Mouse (Mus musculus): ENCODE data around the gene Dlgap1.

Gene Dlgap1

DNA sequence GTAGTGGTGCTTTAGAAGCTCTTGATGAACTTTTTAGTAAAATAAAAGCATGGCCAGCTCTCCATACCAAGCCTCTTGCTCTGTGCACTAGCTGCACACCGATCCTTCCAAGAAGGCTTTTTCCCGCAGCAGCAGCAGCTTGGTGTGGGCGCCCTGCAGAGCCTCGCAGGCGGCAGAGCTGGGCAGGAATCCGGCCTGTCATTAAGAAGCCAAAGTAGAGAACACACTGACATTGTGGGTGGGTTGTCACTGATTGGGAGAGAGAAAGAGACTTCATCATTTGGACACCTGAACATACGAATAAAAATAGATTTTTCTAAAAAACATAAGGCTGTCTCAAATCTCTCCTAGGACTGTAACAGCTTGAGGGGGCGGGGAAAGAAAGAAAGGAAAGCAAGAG, 653.6 kb downstream of the Dlgap1 start:
- in situ Hi-C loops (cut with MboI): no loop called here

DNA sequence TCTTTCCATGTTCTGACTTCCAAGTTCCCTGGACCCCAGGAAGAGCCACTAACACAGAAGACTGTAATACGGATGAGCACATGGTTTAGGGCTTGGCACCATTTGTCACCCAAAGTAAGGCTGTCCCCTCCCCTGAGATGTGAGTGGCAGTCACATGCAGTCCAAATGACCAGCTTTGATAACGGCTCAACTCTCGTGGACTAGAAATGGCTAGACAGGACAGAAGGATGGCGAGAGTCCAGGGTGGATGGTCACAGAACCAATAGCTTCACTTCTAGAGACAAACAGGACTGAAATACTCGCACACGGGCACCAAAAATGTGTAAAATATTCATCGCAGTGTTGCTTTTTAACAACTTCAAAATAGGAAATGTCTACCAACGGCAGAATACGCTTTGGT, 657.5 kb downstream of the Dlgap1 start:
- in situ Hi-C loops (cut with MboI): no loop called here

DNA sequence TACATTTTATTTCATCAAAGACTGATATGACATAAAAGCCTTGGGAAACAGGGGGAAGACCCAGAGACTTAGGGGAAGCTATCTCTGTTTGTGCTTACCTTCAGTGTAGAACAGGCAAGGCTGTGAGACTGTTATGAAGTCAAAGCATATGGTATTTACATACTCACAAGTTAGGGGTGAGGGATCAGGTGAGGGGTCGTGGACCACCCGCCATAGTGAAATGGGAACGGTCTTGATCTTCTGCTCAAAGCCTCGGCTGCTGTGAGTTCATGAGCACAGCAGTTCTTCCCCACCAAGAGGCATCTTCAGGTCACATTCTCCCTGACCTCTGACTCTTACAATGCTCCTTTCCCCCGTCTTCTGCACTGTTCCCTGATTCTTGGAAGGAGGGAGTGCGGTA, 658.1 kb downstream of the Dlgap1 start:
- in situ Hi-C loops (cut with MboI): no loop called here

DNA sequence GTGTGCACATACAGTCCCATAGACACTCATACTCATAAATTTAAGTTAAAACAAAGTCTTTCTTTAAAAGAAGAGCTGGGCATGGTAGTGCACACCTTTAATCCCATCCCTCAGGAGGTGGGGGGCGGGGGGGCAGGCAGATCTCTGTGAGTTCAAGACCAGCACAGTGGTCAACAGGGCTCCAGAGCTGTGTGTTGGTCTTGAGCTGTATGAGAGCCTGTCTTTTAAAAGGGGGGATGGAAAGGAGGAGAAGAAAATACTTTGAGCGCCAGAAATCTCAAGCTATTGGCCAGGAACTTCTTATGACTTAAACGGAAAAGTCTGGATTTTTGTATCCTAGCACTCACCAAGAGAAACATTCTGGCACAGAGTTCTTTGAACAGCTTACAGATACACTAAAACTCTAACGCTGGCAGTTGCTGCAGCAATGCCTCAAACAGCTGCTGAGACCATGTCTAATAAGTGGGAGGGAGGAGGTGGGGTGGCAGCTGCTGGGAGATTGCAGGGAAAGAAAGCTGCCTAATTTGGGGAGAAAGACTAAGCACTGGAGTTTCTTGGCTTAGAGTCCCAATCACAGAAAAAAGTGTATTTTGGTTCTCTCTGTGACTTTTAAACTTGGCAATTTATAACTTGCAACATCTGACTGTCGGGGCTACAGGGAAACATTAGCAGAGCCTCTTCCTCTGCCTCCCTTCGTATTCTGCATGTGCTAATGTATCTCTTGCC, 660.9 kb downstream of the Dlgap1 start:
- in situ Hi-C loops (cut with MboI): no loop called here

DNA sequence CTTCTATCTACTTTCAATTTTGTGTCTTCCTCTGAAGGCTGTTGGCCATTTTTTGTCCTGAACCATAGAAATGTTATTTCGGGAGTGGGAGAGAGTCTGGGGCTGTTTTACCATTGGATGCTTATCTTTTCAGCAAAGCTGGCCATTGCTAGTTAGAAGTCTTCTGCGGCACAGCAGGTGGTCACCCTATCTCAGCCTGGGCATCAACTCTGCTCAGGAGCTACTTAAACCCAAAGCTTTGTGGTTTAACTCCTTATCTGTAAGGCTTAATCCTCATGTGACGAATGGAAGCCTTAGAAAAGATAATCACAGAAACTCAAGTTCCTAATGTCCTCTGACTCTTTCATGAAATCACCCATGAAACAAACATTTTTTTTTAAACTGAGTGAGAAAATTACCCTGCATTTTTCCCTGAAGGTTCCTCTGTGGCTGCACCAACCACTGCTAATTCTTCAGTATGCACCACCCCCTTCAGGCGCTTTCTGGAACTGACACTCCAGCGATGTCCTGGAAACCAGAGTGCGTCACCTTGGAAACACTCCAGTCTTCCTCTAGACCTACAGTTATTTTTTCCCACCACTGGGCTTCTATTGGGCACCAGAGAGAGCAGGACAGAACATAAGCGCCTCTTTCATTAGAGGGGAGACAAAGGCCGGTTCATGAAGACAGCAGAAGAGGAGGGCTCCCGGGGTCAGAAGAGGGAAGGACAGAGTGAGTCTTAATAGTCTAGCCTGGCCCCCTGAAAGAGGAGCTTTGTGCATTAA, 664.5 kb downstream of the Dlgap1 start:
- in situ Hi-C loops (cut with MboI): no loop called here

DNA sequence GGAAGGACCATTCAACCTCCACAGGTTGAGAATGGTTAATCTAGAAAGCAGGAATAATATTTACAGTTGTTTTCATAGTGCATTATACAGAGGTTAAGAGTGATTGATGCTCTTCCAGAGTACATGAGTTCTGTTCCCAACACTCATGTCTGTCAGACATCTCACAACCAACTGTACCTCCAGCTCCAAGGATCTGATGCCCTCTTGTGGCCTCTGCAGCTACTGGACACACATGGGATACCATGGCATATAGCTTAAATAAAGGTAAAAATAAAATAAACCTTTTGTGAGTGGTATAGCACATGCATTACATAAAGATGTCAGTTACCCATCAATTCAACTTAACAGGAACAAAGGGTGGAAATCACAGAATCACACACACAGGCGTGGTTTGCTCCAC, 674.3 kb downstream of the Dlgap1 start:
- in situ Hi-C loops (cut with MboI): no loop called here

DNA sequence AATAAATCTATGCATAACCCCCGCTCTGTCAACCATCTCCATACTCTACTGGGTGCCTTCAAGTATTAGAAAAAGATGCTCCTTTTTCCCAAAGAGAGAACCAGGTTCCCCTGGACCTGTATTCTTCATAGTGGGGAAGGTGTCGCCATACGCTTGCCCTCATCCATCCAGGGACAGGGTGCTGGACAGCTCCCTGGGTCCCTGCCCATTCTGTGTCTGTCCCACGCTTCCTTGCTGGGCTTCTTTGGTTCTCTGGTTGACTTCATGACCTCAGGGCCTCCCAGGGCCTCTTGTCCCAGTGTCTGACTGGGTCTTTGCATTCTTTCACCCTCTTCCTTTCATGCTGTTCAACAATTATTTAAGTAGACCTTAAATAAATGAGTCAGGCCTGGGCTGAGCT, 677.8 kb downstream of the Dlgap1 start:
- in situ Hi-C loops (cut with MboI): no loop called here

DNA sequence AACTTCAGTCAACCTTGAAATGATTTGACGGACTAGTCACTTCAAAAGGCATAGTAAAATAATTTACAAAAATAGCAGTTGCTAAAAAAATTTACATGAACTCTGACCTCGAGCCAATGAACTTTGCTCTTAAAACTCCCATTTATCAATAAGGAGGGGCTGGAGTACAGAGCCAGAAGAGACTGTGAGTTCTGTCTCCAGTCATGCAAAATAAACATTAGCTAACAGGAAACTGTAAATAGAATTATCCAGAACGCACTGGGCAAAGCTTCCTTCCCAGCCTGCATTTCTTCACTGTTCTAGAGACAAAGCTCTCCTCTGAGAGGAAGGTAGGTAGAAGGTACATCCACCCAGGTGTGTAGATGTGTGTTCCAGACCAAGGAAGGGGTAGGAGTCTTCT, 692.5 kb downstream of the Dlgap1 start:
- in situ Hi-C loops (cut with MboI): no loop called here

DNA sequence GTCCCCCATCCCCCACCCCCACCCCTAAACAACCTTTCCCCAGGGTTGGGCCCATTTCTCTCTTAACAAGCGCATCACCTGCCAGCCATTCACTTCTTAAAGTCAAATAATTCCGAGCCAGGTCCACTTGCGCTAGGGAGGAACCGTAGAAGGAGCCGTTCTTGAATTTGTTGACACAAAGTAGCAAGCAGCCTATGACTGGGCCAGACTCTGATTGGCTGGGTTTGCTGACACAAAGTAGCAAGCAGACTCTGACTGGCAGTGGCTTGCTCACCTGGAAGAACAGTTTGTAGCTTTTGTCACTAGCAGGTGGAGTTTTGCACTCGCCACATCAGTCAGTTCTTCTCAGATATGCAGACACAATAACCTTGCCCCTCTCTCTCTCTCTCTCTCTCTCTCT, 695.1 kb downstream of the Dlgap1 start:
- in situ Hi-C loops (cut with MboI): no loop called here

DNA sequence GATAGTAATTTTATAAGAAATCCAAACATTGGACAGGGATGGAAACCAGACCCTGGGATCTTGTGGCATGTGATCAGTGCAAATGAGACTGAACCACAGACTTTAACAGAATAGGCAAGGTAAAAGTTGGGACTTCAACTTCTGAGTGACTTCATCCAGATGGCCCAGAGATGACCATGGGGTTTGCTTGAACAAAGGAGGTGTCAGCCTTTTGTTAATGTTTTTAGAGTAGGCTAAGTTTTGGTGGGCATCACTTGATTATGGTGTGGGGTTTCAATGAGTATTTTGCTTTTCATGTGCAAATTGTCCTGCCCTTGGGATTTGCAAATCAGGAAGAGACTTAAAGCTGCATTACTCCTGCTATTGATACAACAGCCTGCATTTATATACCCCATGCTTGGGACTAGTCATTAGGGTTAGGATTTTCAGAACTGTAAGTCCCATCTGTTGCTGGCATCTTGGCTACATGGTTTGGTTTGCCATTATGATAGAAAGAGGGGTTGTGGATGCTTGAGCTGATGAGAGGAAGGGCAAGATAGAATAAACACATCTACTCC, 695.7 kb downstream of the Dlgap1 start:
- in situ Hi-C loops (cut with MboI): no loop called here

DNA sequence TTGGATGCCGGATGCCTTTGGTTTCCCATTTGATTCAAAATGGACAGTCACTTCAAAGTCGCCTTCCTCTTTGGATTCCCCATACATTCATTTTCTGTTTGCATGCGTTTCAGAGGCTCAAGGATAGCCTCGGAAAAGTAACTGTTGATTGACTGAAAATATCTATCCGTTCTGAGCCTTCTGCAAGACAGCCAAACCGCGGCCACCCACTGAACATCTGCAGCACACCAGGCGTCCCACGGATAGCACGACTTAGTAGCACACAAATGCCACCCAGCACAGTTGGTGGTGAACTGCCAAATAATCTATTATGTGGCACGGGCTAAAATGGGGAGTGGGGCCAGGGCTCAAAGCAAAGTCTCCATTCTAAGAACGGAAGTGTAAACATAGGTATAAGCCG, 705.1 kb downstream of the Dlgap1 start:
- in situ Hi-C loops (cut with MboI): no loop called here

DNA sequence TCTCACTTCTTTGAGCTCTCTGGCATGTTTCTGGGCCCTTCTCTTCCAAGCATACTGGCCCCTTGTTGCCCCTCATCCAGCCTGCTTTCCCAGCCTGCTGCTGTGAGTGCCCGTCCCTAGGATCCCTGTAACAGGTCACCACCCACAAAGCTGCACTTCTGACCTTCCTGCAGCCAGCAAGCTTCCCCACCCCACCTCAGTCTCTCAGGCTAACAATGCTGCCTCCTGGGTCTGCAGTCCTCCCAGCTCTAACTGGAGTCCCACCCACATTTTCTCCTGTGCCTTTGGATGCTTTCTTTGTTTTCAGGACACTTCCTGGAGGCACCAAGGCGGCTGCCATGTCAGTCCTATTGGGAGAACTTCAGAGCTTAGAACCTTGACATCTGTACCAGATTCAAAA, 707.6 kb downstream of the Dlgap1 start:
- in situ Hi-C loops (cut with MboI): no loop called here

DNA sequence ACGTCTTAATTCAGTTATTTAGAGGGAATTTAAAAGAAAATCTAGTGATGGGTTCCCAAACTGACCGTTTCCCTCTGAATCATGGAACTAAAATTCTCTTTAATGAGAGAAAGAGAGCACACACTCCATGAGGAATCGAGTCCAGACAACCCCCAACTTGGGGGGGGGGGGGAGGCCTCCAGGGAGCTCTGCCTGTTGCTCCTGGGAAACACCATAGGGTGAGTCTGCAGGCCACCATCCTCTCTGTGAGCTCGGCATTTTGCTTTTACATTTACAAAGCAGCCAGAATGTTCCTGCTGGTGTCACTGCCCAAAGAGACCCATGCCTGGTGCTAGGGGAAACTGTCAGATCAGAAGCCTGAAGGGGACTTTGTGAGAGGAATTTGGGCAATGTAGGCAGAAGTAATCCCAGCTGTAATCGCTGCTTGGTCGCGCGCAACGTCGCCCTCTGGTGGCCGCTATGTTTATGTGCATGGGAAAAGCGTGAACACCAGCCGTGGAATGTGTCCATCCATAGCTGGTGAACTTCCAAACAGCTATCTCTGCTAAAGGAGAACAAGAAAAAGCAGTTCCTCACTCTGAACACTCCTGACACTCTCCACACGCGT, 714.8 kb downstream of the Dlgap1 start:
- in situ Hi-C loops (cut with MboI): no loop called here

DNA sequence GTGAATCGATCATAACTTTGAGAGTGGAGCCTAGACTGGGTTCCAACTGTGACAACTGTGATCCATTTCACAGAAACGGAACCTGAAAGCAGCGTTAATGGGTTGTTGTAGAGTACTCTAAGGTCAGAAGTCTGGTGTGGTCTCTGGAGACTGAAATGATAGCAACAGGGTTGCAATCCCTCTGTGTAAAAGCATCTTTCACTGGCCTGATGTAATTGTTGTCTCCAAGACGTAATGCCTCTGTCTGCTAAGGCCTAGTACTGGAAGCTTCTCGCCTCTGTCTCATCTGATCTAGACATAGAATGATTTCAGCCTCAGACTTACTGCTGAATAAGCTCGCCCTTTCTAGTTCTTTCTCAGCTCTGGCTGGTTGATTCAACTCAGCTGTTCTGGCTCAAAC, 721.3 kb downstream of the Dlgap1 start:
- in situ Hi-C loops (cut with MboI): no loop called here

DNA sequence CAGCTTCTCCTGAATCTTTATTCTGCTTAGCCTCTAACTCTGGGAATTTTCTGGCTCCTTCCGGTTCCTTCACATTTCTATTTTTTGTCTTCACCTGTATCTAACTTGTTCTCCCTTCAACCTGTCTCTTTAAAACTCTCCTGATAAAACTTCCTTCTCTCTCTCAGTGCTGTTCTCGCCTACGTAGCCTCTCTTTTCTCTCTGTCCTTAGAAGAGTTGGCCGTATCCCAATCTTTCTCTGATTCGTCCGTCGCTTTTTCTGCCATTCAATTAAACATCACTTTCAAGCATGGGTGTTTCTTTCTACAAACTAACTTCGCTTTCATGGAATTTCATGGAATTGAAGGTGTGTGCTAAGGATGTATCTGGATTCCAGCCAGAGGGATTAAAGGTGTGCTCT, 721.7 kb downstream of the Dlgap1 start:
- in situ Hi-C loops (cut with MboI): no loop called here

DNA sequence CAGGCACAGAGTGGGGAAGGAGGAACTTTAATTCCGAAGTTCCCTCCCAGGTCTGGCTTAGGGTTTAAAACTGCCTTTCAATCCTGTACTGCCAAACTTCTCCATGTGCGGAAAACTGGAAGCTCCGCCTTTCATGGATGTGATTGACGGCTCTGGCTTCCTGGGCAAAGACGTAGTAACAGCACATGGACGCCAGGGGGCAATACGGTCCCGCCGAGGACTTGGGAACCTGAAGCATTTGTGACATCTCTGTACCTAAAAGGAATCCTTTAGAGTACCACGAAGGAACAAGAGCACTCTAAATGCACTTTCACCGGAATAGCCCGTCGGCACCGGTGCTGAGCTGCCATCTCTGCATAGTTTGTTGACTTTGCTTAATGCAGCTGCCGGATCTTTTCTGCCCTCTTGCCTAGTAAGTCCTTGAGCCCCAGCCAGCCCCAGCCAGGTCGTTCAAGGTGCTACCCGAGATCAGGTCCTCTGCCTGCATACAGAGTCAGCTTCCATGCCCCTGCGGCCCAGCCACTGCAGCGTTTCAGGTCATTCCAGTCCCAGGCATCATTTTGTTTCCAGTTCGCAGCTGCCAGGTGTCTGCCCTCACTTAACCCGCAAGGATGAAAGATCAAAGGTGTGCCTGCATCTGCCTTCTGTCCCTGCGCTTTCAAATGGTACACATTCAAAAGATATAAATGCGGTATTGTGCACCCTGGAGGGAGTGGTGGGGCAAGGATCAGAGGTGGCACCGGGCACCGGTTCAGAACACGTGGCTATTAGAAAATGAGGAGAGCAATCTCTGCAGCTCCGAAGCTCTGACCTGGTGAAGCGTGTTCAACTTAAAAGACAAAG, 738.3 kb downstream of the Dlgap1 start:
- in situ Hi-C loops (cut with MboI): no loop called here

DNA sequence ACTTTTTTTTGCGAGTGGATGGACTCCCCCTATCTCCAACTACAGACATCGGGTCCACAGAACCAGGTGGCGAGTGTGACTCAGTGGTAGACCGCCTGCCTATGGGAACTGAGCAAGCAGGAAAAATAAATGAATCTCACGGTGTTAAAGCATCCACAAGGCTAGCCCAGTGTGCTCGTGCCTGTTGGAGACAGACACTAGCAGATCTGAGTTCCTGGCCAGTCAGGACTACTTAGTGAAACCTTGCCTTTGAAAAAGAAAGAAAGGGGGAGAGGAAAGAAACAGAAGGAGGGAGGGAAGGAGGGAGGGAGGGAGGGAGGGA, 738.9 kb downstream of the Dlgap1 start:
- in situ Hi-C loops (cut with MboI): no loop called here

DNA sequence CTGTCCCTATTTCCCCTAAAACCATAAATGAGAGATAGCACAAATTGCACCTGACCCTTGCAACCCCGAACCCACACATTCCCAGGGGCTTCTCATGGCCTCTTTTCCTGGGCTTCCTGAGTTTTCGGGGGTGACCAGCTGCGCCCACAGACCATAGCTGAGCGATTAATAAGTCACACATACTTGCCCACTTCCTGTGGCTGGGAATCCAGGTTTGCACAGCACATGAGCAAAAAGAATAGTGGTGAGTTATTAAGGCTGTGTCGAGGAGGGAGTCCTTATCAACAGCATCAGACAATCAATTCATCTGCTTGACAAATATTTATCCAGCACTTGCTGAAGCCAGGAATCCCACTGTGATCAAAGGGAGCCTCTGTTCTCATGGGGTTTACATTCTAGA, 740.7 kb downstream of the Dlgap1 start:
- in situ Hi-C loops (cut with MboI): no loop called here

DNA sequence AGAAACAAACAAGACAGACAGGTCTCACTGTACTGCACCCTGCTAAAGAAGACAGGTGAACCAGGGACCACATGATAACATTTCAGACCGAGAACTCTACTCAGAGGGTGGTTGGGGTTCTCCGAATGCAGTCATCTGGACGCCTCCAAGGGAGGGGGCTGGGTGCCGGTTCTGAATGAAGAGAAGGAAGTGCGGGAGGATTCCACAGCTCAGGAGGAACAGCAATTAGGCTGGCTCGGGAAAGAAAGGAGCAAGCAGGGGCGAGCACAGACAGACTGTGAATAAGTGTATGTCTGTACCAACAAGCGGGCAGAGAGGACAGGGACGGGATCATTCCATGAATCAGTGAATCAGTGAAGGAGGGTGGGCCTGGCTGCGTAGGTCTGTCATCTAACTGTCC, 744.6 kb downstream of the Dlgap1 start:
- in situ Hi-C loops (cut with MboI): no loop called here

DNA sequence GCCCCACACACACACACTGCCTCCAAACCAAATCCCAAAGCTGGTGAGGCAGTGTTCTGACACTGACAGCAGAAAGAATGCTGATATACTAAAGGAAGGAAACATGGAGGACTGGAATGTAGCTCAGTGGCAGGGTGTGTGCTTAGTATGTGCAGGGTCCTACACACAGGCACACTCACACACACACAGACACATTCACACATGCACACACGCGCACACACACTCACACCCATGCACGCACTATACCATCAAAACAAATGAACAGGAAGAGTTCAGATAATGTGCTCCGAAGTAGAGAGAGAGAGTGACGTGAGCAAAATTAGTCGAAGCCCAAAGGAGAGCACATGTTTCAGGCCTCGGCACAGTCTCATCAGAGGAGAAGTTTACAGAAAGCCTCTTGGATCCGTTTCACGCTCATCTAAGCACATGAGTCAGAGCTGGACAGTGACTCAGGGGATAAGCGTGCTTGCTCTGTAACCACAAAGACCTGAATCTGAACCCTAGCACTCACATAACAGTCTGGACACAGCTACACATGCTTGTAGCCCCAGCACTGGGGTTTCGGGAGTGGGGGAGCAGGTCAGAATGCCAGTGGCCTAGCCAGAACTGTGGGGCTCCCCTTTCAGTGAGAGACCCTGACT, 750.9 kb downstream of the Dlgap1 start:
- in situ Hi-C loops (cut with MboI): no loop called here

DNA sequence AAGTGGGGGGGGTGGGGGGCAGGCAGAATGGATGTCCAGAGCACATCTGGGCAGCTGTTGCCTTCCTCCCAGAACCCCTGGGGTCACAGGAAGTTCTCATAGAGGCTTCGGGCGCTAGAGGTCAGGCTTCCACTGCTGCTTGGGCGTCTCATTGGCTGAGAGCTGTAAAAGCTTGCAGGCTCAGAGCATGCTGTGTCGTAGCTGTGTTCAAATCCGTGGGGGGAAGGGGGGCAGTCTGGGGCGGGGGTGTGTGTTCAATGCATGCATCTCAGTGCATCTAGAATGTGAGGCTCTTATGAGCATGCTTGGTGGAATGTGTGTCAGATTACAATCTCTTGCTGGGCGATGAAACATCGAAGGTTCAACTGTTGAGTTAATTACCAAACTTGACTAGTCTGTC, 751.9 kb downstream of the Dlgap1 start:
- in situ Hi-C loops (cut with MboI): no loop called here

DNA sequence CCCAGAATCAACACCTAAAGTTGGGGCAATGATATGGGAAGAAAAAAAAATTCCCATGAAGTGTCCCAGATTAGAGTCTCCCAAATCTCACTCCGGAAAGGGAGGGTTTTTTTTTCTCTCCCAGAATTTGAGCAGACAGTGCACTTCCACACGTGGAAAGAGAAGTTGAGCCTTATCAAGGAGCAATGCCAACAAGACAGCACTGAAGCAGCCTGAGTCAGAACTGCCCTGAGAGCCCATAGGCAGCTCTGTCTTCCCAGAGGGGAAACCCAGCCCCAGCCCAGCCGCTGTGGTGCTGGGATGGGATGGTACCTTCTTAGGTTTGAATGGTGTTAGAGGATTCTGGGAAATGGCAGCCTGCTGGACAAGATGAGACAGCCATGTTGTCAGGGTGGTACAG, 753.3 kb downstream of the Dlgap1 start:
- in situ Hi-C loops (cut with MboI): no loop called here
